22 mouse cellular contexts compared by ENCODE assay signal in genomic region chr3:92195512-92196200, GRCm38 (mm10). TPM values are rescaled to one million over a fixed set of nuclear protein-coding genes. Genes with fewer than 3 reads are reported as not detected.
DNase-seq lines count a peak whose midpoint lies in the region; ATAC-seq lines count a peak whose summit lies in the region.
"Had no signal": no experiment of that assay in that cellular context is flagged by ENCODE, and none has a peak within 500 bp of the region (broad histone marks: within the 10 kb centered on the region; RNA-seq: fewer than 3 reads in every experiment).

No protein-coding gene starts in this region.

- no peak overlapping the region for H3K4me3 ChIP-seq in embryonic facial prominence, embryonic 11.5 days (ENCODE audit: low read depth, low read length)
- no peak overlapping the region for H3K4me3 ChIP-seq in embryonic facial prominence, embryonic 10.5 days
- H3K4me3 ChIP-seq in hindbrain, embryonic 15.5 days: no peak overlapping the region
- no peak overlapping the region for H3K4me3 ChIP-seq in hindbrain, embryonic 12.5 days
- H3K4me3 ChIP-seq in lung, embryonic 16.5 days (ENCODE audit: low read length): no peak overlapping the region
- no peak overlapping the region for H3K4me3 ChIP-seq in midbrain, embryonic 16.5 days (ENCODE audit: low read depth, low read length)
- H3K4me3 ChIP-seq: forebrain, embryonic 13.5 days; layer of hippocampus, adult 2 months; left cerebral cortex, adult 2 months had no signal

- 86% methylated on average over 6 of the region's 6 CpGs for WGBS in embryonic facial prominence, embryonic 11.5 days
- 89% methylated on average over 6 of the region's 6 CpGs for WGBS in embryonic facial prominence, embryonic 10.5 days
- WGBS in hindbrain, embryonic 15.5 days: 83% methylated on average over 6 of the region's 6 CpGs
- WGBS in hindbrain, embryonic 12.5 days: 92% methylated on average over 6 of the region's 6 CpGs
- 75% methylated on average over 6 of the region's 6 CpGs for WGBS in lung, embryonic 16.5 days
- 95% methylated on average over 6 of the region's 6 CpGs for WGBS in midbrain, embryonic 16.5 days

- H3K9me3 ChIP-seq in embryonic facial prominence, embryonic 11.5 days (replicated peaks; ENCODE audit: control insufficient read depth, low read length): no peaks in the 10 kb centered on the region
- no peaks in the 10 kb centered on the region for H3K9me3 ChIP-seq in embryonic facial prominence, embryonic 10.5 days
- H3K9me3 ChIP-seq in hindbrain, embryonic 15.5 days: no peaks in the 10 kb centered on the region
- no peaks in the 10 kb centered on the region for H3K9me3 ChIP-seq in hindbrain, embryonic 12.5 days (replicated peaks)
- H3K9me3 ChIP-seq in lung, embryonic 16.5 days (ENCODE audit: control insufficient read depth, low read length): no peaks in the 10 kb centered on the region
- H3K9me3 ChIP-seq in midbrain, embryonic 16.5 days (replicated peaks; ENCODE audit: control insufficient read depth, low read length, poor library complexity, severe bottlenecking): no peaks in the 10 kb centered on the region
- H3K9me3 ChIP-seq: forebrain, embryonic 13.5 days had no signal

- no peak overlapping the region for H3K27ac ChIP-seq in embryonic facial prominence, embryonic 11.5 days (replicated peaks; ENCODE audit: low read depth, low read length)
- no peak overlapping the region for H3K27ac ChIP-seq in embryonic facial prominence, embryonic 10.5 days (replicated peaks)
- no peak overlapping the region for H3K27ac ChIP-seq in hindbrain, embryonic 15.5 days (replicated peaks)
- H3K27ac ChIP-seq in hindbrain, embryonic 12.5 days: no peak overlapping the region
- H3K27ac ChIP-seq in lung, embryonic 16.5 days (ENCODE audit: low read length): no peak overlapping the region
- no peak overlapping the region for H3K27ac ChIP-seq in midbrain, embryonic 16.5 days (ENCODE audit: low read length)
- H3K27ac ChIP-seq: forebrain, embryonic 13.5 days; layer of hippocampus, adult 2 months; left cerebral cortex, adult 2 months had no signal

- no peak overlapping the region for H3K9ac ChIP-seq in embryonic facial prominence, embryonic 11.5 days (replicated peaks; ENCODE audit: low read length)
- no peak overlapping the region for H3K9ac ChIP-seq in hindbrain, embryonic 15.5 days
- H3K9ac ChIP-seq in hindbrain, embryonic 12.5 days: no peak overlapping the region
- no peak overlapping the region for H3K9ac ChIP-seq in lung, embryonic 16.5 days (ENCODE audit: low read length)
- no peak overlapping the region for H3K9ac ChIP-seq in midbrain, embryonic 16.5 days (ENCODE audit: low read depth, low read length)
- H3K9ac ChIP-seq: forebrain, embryonic 13.5 days had no signal

- DNase-seq in embryonic facial prominence, embryonic 11.5 days (ENCODE audit: low spot score): no peak
- DNase-seq in embryonic facial prominence, embryonic 10.5 days (ENCODE audit: low spot score): no peak
- no peak for DNase-seq in lung, postnatal 4 days
- no peak for DNase-seq in layer of hippocampus, adult 9-10 months (ENCODE audit: low spot score)
- DNase-seq: cerebellum, adult 9-10 months; kidney, adult 8-10 months; lung, adult 18-20 months; right cerebral cortex, postnatal 25 days; thymus, postnatal 36 days had no signal

- H3K4me2 ChIP-seq in embryonic facial prominence, embryonic 11.5 days (ENCODE audit: low read depth, low read length): no peak overlapping the region
- H3K4me2 ChIP-seq in hindbrain, embryonic 15.5 days: no peak overlapping the region
- H3K4me2 ChIP-seq in hindbrain, embryonic 12.5 days (replicated peaks): no peak overlapping the region
- H3K4me2 ChIP-seq in lung, embryonic 16.5 days (ENCODE audit: low read depth, low read length): no peak overlapping the region
- H3K4me2 ChIP-seq in midbrain, embryonic 16.5 days (ENCODE audit: low read length): no peak overlapping the region
- H3K4me2 ChIP-seq: forebrain, embryonic 13.5 days had no signal

- no peaks in the 10 kb centered on the region for H3K36me3 ChIP-seq in embryonic facial prominence, embryonic 11.5 days (replicated peaks; ENCODE audit: control insufficient read depth, insufficient read depth, low read depth, low read length)
- H3K36me3 ChIP-seq in embryonic facial prominence, embryonic 10.5 days (replicated peaks): no peaks in the 10 kb centered on the region
- H3K36me3 ChIP-seq in hindbrain, embryonic 15.5 days: no peaks in the 10 kb centered on the region
- no peaks in the 10 kb centered on the region for H3K36me3 ChIP-seq in hindbrain, embryonic 12.5 days
- no peaks in the 10 kb centered on the region for H3K36me3 ChIP-seq in lung, embryonic 16.5 days (ENCODE audit: control insufficient read depth, insufficient read depth, low read length)
- no peaks in the 10 kb centered on the region for H3K36me3 ChIP-seq in midbrain, embryonic 16.5 days (ENCODE audit: control insufficient read depth, insufficient read depth, low read length)
- H3K36me3 ChIP-seq: G1E had no signal

- H3K27me3 ChIP-seq in embryonic facial prominence, embryonic 11.5 days (ENCODE audit: control insufficient read depth, insufficient read depth, low read length): no peaks in the 10 kb centered on the region
- H3K27me3 ChIP-seq in embryonic facial prominence, embryonic 10.5 days (replicated peaks; ENCODE audit: low read depth, poor library complexity, severe bottlenecking): no peaks in the 10 kb centered on the region
- H3K27me3 ChIP-seq in hindbrain, embryonic 15.5 days: no peaks in the 10 kb centered on the region
- no peaks in the 10 kb centered on the region for H3K27me3 ChIP-seq in hindbrain, embryonic 12.5 days
- no peaks in the 10 kb centered on the region for H3K27me3 ChIP-seq in lung, embryonic 16.5 days (ENCODE audit: control insufficient read depth, insufficient read depth, low read depth, low read length)
- H3K27me3 ChIP-seq in midbrain, embryonic 16.5 days (ENCODE audit: control insufficient read depth, insufficient read depth, low read depth, low read length): no peaks in the 10 kb centered on the region
- H3K27me3 ChIP-seq: forebrain, embryonic 13.5 days had no signal

- ATAC-seq in embryonic facial prominence, embryonic 11.5 days (replicated peaks; ENCODE audit: insufficient number of reproducible peaks, low FRiP score, low TSS enrichment, low read depth): peak; percentile 29; the same call in 1 of the 2 replicates
- peak; percentile 27; the same call in 1 of the 2 replicates for ATAC-seq in hindbrain, embryonic 15.5 days (ENCODE audit: low FRiP score, low read depth)
- ATAC-seq in hindbrain, embryonic 12.5 days (ENCODE audit: low FRiP score): no peak
- peak; percentile 17; the same call in 1 of the 2 replicates for ATAC-seq in lung, embryonic 16.5 days (ENCODE audit: low read depth)
- ATAC-seq in midbrain, embryonic 16.5 days: 0 out of 2 replicates have a peak, but pooled peaks have one; percentile 36
- ATAC-seq: CD4-positive, CD25-positive, alpha-beta regulatory T cell, adult 4 months; inflammation-experienced regulatory T-cells, adult 6 months had no signal

- H3K4me1 ChIP-seq in embryonic facial prominence, embryonic 11.5 days (ENCODE audit: control insufficient read depth, insufficient read depth, low read length): no peaks in the 10 kb centered on the region
- H3K4me1 ChIP-seq in embryonic facial prominence, embryonic 10.5 days: no peaks in the 10 kb centered on the region
- no peaks in the 10 kb centered on the region for H3K4me1 ChIP-seq in hindbrain, embryonic 15.5 days (replicated peaks)
- H3K4me1 ChIP-seq in hindbrain, embryonic 12.5 days: no peaks in the 10 kb centered on the region
- H3K4me1 ChIP-seq in lung, embryonic 16.5 days (replicated peaks; ENCODE audit: control insufficient read depth, insufficient read depth, low read length): no peaks in the 10 kb centered on the region
- no peaks in the 10 kb centered on the region for H3K4me1 ChIP-seq in midbrain, embryonic 16.5 days (ENCODE audit: control insufficient read depth, insufficient read depth, low read length)
- H3K4me1 ChIP-seq: forebrain, embryonic 13.5 days had no signal

RNA-seq across cellular contexts. Expression of gene Sprr2a1, which starts 19.9 kb away (rescaled TPM):
- not detected in 2 replicates for polyA plus RNA-seq in embryonic facial prominence, embryonic 11.5 days (2014; fragmentation: Nextera tagmentation; extraction: Ambion mirVana)
- polyA plus RNA-seq in embryonic facial prominence, embryonic 10.5 days (2016; fragmentation: Nextera tagmentation; extraction: Ambion mirVana): not detected in 2 replicates
- not detected in 2 replicates for polyA plus RNA-seq in hindbrain, embryonic 15.5 days (2015; fragmentation: Nextera tagmentation; extraction: Ambion mirVana)
- not detected in 2 replicates for polyA plus RNA-seq in hindbrain, embryonic 12.5 days (2016; fragmentation: Nextera tagmentation; extraction: Ambion mirVana)
- 0.29 TPM in 1 of 2 replicates, not detected in the other for polyA plus RNA-seq in lung, embryonic 16.5 days (2015; fragmentation: Nextera tagmentation; extraction: Ambion mirVana)
- polyA plus RNA-seq in midbrain, embryonic 16.5 days (2015; fragmentation: Nextera tagmentation; extraction: Ambion mirVana): not detected in 2 replicates
- polyA plus RNA-seq: CD4-positive, CD25-positive, alpha-beta regulatory T cell, adult 4 months; forebrain, embryonic 13.5 days; G1E; neural tube, embryonic 14.5 days had no signal

RNA-seq across cellular contexts. Expression of gene Sprr2a2, which starts 20.1 kb away (rescaled TPM):
- not detected in 2 replicates for polyA plus RNA-seq in embryonic facial prominence, embryonic 11.5 days (2014; fragmentation: Nextera tagmentation; extraction: Ambion mirVana)
- polyA plus RNA-seq in embryonic facial prominence, embryonic 10.5 days (2016; fragmentation: Nextera tagmentation; extraction: Ambion mirVana): not detected in 2 replicates
- 0.29 TPM in 1 of 2 replicates, not detected in the other for polyA plus RNA-seq in hindbrain, embryonic 15.5 days (2015; fragmentation: Nextera tagmentation; extraction: Ambion mirVana)
- polyA plus RNA-seq in hindbrain, embryonic 12.5 days (2016; fragmentation: Nextera tagmentation; extraction: Ambion mirVana): 0.34 and 0.80 TPM in 2 replicates
- 3.2 and 14.3 TPM in 2 replicates for polyA plus RNA-seq in lung, embryonic 16.5 days (2015; fragmentation: Nextera tagmentation; extraction: Ambion mirVana)
- polyA plus RNA-seq in midbrain, embryonic 16.5 days (2015; fragmentation: Nextera tagmentation; extraction: Ambion mirVana): 0.09 TPM in 1 of 2 replicates, not detected in the other
- polyA plus RNA-seq: CD4-positive, CD25-positive, alpha-beta regulatory T cell, adult 4 months; forebrain, embryonic 13.5 days; G1E; inflammation-experienced regulatory T-cells, adult 6 months; neural tube, embryonic 14.5 days had no signal

RNA-seq across cellular contexts. Expression of gene Lelp1, which starts 53.1 kb away (rescaled TPM):
- polyA plus RNA-seq in embryonic facial prominence, embryonic 11.5 days (2014; fragmentation: Nextera tagmentation; extraction: Ambion mirVana): not detected in 2 replicates
- not detected in 2 replicates for polyA plus RNA-seq in embryonic facial prominence, embryonic 10.5 days (2016; fragmentation: Nextera tagmentation; extraction: Ambion mirVana)
- polyA plus RNA-seq in hindbrain, embryonic 15.5 days (2015; fragmentation: Nextera tagmentation; extraction: Ambion mirVana): not detected in 2 replicates
- polyA plus RNA-seq in hindbrain, embryonic 12.5 days (2016; fragmentation: Nextera tagmentation; extraction: Ambion mirVana): not detected in 2 replicates
- not detected in 2 replicates for polyA plus RNA-seq in lung, embryonic 16.5 days (2015; fragmentation: Nextera tagmentation; extraction: Ambion mirVana)
- polyA plus RNA-seq in midbrain, embryonic 16.5 days (2015; fragmentation: Nextera tagmentation; extraction: Ambion mirVana): not detected in 2 replicates
- polyA plus RNA-seq: CD4-positive, CD25-positive, alpha-beta regulatory T cell, adult 4 months; forebrain, embryonic 13.5 days; G1E; heart, embryonic 16.5 days; inflammation-experienced regulatory T-cells, adult 6 months; limb, embryonic 14.5 days; neural tube, embryonic 14.5 days had no signal
